Mouse (Mus musculus) small intestine, adult 2 months (tissue): ENCODE measurements around the gene Rps26.

ENCODE experiments used
- CTCF ChIP-seq: fragments of 200-500 bp; IDR thresholded peaks from 2 replicates; pipeline ENCODE4 v1.5.1; 2012; ENCODE audit warnings: low read depth, mild to moderate bottlenecking, control low read depth, inconsistent platforms, low read length, moderate library complexity, mixed read lengths; ENCODE audit not compliant: insufficient replicate concordance, insufficient read length; ENCODE audit errors: extremely low read depth
- POLR2A ChIP-seq: fragments of 200-500 bp; IDR thresholded peaks from 2 replicates; pipeline ENCODE4 v1.6.1; 2012; ENCODE audit warnings: low read depth, mild to moderate bottlenecking, control low read depth, inconsistent platforms, low read length, moderate library complexity

- TF ChIP-seq CTCF: no peak
- no peak for TF ChIP-seq POLR2A
Observed at GRCm38 (mm10) chr10:128639999-128640398, 13.5 kb upstream of the Rps26 start.
